Mouse (Mus musculus) induced T-regulatory cell, adult 2 months (primary cell): ENCODE results near the gene Pdcd1lg2.

Experiments
- DNase-seq: peaks from one replicate; pipeline ENCODE4 v3.0.0-alpha.2; 2012; ENCODE audit warnings: low read depth

Gene Pdcd1lg2

DNA sequence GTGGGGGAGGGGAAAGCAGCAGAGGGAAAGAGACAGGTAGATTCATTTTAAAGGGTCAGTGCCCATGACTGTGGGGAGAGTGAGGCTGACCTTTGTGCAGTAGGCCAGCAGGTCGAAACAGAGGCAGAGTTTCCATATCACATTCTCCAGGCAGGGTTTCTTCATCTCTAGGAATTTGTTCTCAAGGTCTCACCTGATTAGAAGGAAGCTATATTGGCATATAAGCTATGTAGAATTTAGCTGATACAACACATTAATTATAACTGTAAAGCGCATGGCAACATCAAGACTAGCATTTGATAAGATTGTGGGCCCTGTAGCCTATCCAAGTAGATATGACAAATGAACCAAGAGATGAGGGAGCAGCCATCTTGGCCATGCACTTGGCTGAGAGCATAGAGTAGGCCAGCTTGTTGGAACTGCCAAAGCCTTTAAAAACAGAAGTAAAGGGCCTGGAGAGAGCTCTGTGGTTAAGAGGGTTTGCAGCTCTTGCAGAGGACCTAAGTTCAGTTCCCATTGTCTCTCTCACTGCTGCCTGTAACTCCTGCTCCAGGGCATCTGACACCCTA lies 59.1 kb downstream of the Pdcd1lg2 start:
- peak; percentile 14 for DNase-seq

DNA sequence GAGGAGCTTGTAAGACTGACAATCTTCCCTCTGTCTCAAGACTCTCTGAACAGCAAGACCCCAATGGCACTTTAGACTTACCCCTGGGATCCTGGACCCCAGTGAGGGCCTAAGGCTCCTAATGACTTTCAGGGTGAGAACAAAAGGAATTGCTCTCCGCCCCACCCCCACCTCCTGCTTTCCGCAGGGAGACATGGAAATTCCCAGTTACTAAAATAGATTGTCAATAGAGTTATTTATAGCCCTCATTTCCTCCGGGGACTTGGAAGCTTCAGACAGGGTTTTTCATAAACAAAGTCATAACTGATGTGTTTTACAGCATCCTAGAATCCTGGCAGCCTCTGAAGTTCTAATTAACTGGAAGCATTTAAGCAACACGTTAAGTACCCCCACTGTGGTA lies 59.9 kb downstream of the Pdcd1lg2 start:
- peak; percentile 16 for DNase-seq

GRCm38 (mm10) chr19:29472424-29472823 lies 61.7 kb downstream of the Pdcd1lg2 start:
- DNase-seq = no peak

- DNase-seq = no peak
These were observed 62.2 kb downstream of the Pdcd1lg2 start for GRCm38 (mm10) chr19:29472946-29473345.

GRCm38 (mm10) chr19:29474803-29475202 lies 64.1 kb downstream of the Pdcd1lg2 start:
- DNase-seq = peak; percentile 19

DNA sequence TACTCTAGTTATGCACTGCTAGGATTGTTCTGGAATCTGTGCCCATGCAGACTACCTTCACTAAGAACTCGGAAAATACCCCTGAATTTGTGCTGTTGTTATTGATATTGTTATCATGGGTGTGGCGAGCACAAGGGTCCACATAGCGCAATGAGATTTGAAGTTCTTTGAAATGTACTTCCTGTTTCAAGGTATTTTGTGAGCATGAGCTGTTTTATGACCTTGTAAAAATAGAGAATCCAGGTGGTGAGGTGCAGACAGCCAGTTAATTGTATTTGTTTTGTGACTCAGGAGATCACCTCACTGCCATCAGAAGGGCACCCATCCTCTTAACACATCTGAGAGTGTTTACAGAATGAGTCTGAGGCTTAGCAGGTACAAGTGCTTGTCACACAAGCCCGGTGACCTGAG lies 64.5 kb downstream of the Pdcd1lg2 start:
- no peak for DNase-seq

DNA sequence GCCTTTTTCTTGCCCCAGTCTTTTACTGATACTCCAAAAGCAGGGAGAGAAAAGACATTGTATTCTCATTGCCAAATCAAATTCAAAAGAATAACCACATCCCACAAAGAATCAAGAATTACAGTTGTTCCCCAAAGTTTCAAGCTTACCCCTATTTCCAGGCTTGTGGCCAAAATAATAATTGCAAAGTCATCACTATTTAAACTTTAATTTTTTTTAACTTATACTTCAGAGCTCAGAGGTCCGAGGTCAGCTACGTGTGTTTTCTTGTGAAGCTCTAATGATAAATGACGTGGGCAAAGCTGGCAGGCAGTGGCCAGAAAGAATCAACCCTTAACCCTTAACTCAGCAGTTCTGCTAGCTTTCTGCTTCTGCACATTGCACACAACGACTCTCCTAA lies 67.9 kb downstream of the Pdcd1lg2 start:
- DNase-seq = no peak

DNA sequence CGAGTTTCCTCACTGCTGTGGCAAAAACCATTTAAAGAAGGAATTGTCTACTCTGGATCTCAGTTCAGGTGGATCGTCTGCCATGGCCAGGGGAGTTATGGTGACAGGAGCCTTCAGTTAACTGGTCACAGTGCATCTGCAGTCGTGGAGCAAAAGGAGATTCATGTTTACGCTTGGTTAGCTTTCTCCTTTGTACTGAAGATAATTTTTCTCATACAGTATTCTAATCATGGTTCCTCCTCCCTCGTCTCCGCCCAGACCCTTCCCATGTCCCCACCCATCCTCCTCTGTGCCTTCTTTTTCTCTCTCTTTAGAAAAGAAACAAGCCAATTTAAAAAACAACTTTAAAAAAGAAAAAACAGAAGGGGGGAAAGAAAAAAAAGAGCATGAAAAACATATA lies 70.9 kb downstream of the Pdcd1lg2 start:
- no peak for DNase-seq

DNA sequence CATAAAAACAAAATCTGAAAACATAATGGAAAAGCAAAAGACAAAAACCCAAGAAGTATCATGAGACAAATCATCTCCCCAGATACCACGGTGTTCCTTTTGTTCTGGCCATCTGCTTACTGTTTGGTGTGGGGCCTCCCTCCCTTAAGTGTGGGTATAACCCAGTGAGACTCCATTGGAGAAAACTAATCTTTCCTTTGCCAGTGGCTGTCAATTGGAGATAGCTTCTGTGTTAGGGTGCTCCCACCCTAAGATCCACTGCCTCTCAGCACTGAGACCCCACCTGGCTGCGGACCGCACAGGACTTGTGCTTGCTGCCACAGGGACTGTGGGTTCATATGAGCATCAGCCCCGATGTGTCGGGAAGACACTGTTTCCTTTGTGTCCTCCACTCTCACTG lies 71.4 kb downstream of the Pdcd1lg2 start:
- no peak for DNase-seq

GRCm38 (mm10) chr19:29482637-29483036 lies 71.9 kb downstream of the Pdcd1lg2 start:
- no peak for DNase-seq

DNA sequence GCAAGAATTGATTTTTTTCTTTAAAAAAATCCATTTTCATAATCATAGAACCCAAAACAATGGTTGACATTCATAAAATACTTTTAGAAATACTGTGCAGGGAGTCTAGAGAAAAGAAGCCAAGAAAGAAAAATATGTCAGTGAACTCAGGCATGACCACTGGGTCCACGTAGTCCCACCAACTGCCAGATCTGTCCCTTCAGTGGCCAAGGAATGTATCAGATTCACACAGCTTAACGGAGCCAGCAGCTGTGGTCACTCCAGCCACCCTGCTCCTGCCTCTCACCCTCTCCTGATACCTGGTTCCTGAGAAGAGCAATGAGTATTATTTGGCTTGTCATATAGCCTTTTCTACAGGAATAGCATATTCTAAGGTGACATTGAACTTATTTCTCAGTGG lies 72.7 kb downstream of the Pdcd1lg2 start:
- no peak for DNase-seq

GRCm38 (mm10) chr19:29484537-29484936 lies 73.8 kb downstream of the Pdcd1lg2 start:
- no peak for DNase-seq

- DNase-seq = no peak
These were observed 74.7 kb downstream of the Pdcd1lg2 start for GRCm38 (mm10) chr19:29485257-29485948.

GRCm38 (mm10) chr19:29486545-29487206 lies 76.0 kb downstream of the Pdcd1lg2 start:
- peak; percentile 12 for DNase-seq

DNA sequence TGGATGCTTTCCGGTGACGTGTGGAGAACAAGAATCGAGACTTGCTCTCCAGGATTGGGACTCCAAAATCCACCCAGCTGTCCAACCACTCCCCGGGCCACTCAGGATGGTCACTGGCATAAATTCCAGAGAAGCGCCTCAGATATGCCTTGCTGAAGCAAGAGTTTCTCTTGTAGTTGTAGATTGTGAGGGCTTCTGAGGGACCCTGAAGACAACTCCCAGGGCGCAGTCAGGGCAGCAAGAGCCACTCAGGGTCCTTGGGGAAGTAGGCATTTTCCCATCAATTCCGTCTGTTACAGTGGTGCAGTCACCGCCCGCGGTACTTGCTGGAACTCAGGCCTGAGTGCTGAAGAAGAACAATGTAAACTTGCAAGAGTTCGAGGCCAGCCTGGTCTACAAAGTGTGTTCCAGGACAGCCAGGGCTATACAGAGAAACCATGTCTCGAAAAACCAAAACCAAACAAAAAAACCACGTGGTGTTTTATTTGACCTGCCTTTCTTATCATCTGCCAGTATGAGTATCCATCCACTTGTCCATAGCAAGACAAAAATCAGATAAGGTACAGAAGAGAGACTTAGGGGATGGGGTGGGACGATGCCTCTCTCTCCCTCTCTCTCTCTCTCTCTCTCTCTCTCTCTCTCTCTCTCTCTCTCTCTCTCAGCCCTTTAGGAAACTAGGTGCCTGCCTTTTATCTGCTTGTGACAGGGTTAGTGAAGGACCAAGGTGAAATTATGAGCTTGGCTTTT lies 76.8 kb downstream of the Pdcd1lg2 start:
- DNase-seq = no peak

GRCm38 (mm10) chr19:29488073-29488390 lies 77.3 kb downstream of the Pdcd1lg2 start:
- DNase-seq = peak; percentile 22

DNA sequence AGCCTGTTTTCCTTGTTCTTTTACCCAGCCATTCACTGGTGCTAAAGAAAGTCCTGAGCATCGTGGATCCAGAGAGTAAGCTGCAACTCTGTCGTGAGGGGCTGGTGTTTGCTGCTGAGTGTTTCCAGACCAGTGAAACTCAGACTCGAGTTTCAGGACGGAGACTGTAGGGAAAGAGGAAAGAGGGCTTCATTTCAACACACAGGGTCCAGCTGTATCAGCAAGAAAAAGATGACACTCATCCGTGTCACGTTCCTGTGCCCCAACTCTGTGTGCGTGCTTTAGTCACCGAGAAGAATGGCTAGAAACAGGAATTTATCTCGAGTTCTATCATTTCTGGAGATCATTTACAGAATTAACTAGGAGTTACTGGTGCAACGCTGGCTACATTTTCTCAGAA lies 77.7 kb downstream of the Pdcd1lg2 start:
- no peak for DNase-seq

GRCm38 (mm10) chr19:29489785-29490284 lies 79.1 kb downstream of the Pdcd1lg2 start:
- DNase-seq = no peak

DNA sequence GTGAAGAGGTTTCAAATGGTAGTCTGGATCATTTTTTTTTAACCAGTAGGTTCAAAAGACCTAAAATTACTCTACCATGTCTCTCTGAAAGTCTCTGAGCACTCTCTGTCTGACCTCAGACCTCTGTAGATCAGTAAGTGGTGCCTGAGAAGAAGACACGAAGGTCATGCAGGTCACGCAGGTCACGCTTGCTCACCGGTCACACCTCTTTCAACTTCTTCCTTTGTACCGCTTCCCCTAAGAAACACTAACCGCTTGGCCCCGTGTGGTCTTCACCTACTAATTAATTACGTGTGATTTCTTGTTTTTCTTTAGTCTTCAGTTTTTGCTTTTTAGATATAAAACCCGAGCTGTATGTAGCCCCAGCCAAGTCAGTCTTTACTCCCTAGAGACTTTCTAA lies 80.7 kb downstream of the Pdcd1lg2 start:
- no peak for DNase-seq

GRCm38 (mm10) chr19:29494454-29494853 lies 83.7 kb downstream of the Pdcd1lg2 start:
- DNase-seq = no peak

- DNase-seq = no peak
These were observed 85.4 kb downstream of the Pdcd1lg2 start for GRCm38 (mm10) chr19:29496001-29496597.
